Mouse (Mus musculus): ENCODE measurements around the gene Dennd1b. TPM values are rescaled to one million over a fixed set of nuclear protein-coding genes. Genes with fewer than 3 reads are reported as not detected.

The Dennd1b gene
- total and polyA plus RNA-seq, 3 experiments: 8.0 to 8.9 (median 8.0) TPM

DNA sequence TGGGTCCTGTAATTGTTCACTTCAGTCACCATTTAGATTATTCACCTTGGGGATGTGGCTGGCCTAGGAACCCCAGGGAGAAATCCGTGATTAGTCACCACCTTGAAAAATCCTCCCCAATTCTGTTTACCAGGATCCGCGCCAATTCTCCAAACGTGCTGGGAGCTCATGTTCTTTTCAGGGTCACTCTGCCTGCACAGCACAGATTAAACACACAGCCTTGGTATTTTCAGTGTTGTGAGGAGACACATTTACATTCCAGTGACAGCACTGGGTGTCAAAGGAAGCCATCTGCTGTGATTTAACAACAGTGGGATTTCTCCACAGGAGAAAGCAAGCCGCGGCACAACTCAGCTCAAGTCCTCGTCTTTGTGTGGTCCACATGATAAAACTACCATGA, 246.6 kb downstream of the Dennd1b start:
- Histone ChIP-seq H3K9ac (ENCODE audit: insufficient read depth, low read depth) (no peak overlapping the region), H3K4me2 (ENCODE audit: insufficient read depth, low read depth, poor library complexity, severe bottlenecking) (no peak overlapping the region), H3K27me3 (replicated peaks) (no peaks in the 10 kb centered on the region), H3K9me3 (replicated peaks; ENCODE audit: low read length) (no peaks in the 10 kb centered on the region), H3K4me3 (replicated peaks in 1 of 3; ENCODE audit: low read depth in 2 of 3, low read length in 2 of 3, poor library complexity in 1 of 3) (no peak overlapping the region), H3K4me1 (ENCODE audit: control insufficient read depth in 1 of 2, insufficient read depth in 2 of 2) (no peaks in the 10 kb centered on the region), H3K79me2 (replicated peaks; ENCODE audit: control insufficient read depth, extremely low read depth, insufficient read depth, poor library complexity, severe bottlenecking) (no peaks in the 10 kb centered on the region), H3K27ac (ENCODE audit: insufficient read depth, low read depth) (no peak overlapping the region), H3K36me3 (replicated peaks in 1 of 2; ENCODE audit: control insufficient read depth in 1 of 2, insufficient read depth in 1 of 2, low read length in 1 of 2) (no peaks in the 10 kb centered on the region)
- TF ChIP-seq POLR2AphosphoS2 (IDR thresholded peaks at IDR 0.05; ENCODE audit: low read depth, low read length): no peak
- no peak for TF ChIP-seq ZNF384 (IDR thresholded peaks at IDR 0.05; ENCODE audit: low read depth, low read length)
- TF ChIP-seq POLR2A (IDR thresholded peaks at IDR 0.05; ENCODE audit: low read depth, low read length): no peak
- TF ChIP-seq CHD1 (IDR thresholded peaks at IDR 0.05; ENCODE audit: low read depth, low read length): no peak
- TF ChIP-seq HCFC1 (IDR thresholded peaks at IDR 0.05; ENCODE audit: low read depth, low read length): no peak
- TF ChIP-seq UBTF (IDR thresholded peaks at IDR 0.05; ENCODE audit: low read depth, low read length): no peak
- TF ChIP-seq USF1 (IDR thresholded peaks at IDR 0.05; ENCODE audit: low read depth, low read length): no peak
- TF ChIP-seq IRF4 (IDR thresholded peaks at IDR 0.05; ENCODE audit: low read depth, low read length): no peak
- no peak for TF ChIP-seq CHD2 (IDR thresholded peaks at IDR 0.05; ENCODE audit: low read length)
- TF ChIP-seq ZMIZ1 (IDR thresholded peaks at IDR 0.05; ENCODE audit: low read depth, low read length): no peak
- no peak for TF ChIP-seq USF2 (conservative IDR thresholded peaks at IDR 0.05; ENCODE audit: low read depth, low read length)
- TF ChIP-seq ZC3H11A (IDR thresholded peaks at IDR 0.05; ENCODE audit: low read depth, low read length): no peak
- TF ChIP-seq BHLHE40 (IDR thresholded peaks at IDR 0.05; ENCODE audit: low read depth, low read length): no peak
- TF ChIP-seq MEF2A (IDR thresholded peaks at IDR 0.05; ENCODE audit: borderline replicate concordance, low read depth, low read length): no peak
- no peak for TF ChIP-seq ELF1 (IDR thresholded peaks at IDR 0.05; ENCODE audit: low read depth, low read length)
- dilution Hi-C loops (cut with MboI; ENCODE audit: extremely low pct_ligation_motif_present, extremely low pct_unique_long_range_greater_than_20kb, low sequenced_read_pairs) (no loop called here), in situ Hi-C loops (cut with MboI; ENCODE audit: low pct_ligation_motif_present, low pct_unique_long_range_greater_than_20kb, low sequenced_read_pairs) (no loop called here)
- no peak for DNase-seq (ENCODE audit: extremely low read depth)

GRCm38 (mm10) chr1:139210505-139210904, 247.3 kb downstream of the Dennd1b start:
- Histone ChIP-seq H3K4me1 (ENCODE audit: control insufficient read depth in 1 of 2, insufficient read depth in 2 of 2) (no peaks in the 10 kb centered on the region), H3K27me3 (replicated peaks) (no peaks in the 10 kb centered on the region), H3K9ac (ENCODE audit: insufficient read depth, low read depth) (no peak overlapping the region), H3K4me3 (replicated peaks in 1 of 3; ENCODE audit: low read depth in 2 of 3, low read length in 2 of 3, poor library complexity in 1 of 3) (no peak overlapping the region), H3K36me3 (replicated peaks in 1 of 2; ENCODE audit: control insufficient read depth in 1 of 2, insufficient read depth in 1 of 2, low read length in 1 of 2) (no peaks in the 10 kb centered on the region), H3K27ac (ENCODE audit: insufficient read depth, low read depth) (no peak overlapping the region), H3K79me2 (replicated peaks; ENCODE audit: control insufficient read depth, extremely low read depth, insufficient read depth, poor library complexity, severe bottlenecking) (no peaks in the 10 kb centered on the region), H3K4me2 (ENCODE audit: insufficient read depth, low read depth, poor library complexity, severe bottlenecking) (no peak overlapping the region), H3K9me3 (replicated peaks; ENCODE audit: low read length) (no peaks in the 10 kb centered on the region)
- DNase-seq (ENCODE audit: extremely low read depth): no peak
- TF ChIP-seq USF1 (IDR thresholded peaks at IDR 0.05; ENCODE audit: low read depth, low read length) (no peak), MAX (IDR thresholded peaks at IDR 0.05; ENCODE audit: low read length) (no peak), ELF1 (IDR thresholded peaks at IDR 0.05; ENCODE audit: low read depth, low read length) (no peak), SIN3A (IDR thresholded peaks at IDR 0.05; ENCODE audit: low read length) (no peak), RCOR1 (conservative IDR thresholded peaks at IDR 0.05; ENCODE audit: low read depth, low read length) (no peak), MEF2A (IDR thresholded peaks at IDR 0.05; ENCODE audit: borderline replicate concordance, low read depth, low read length) (no peak), USF2 (conservative IDR thresholded peaks at IDR 0.05; ENCODE audit: low read depth, low read length) (no peak), POLR2A (IDR thresholded peaks at IDR 0.05; ENCODE audit: low read depth, low read length) (no peak), MAFK (IDR thresholded peaks at IDR 0.05; ENCODE audit: insufficient replicate concordance, low read length) (no peak), TCF12 (IDR thresholded peaks at IDR 0.05; ENCODE audit: low read depth, low read length) (no peak), ETS1 (conservative IDR thresholded peaks at IDR 0.05; ENCODE audit: low read depth, low read length) (no peak), GABPA (IDR thresholded peaks at IDR 0.05; ENCODE audit: insufficient replicate concordance, low read depth, low read length) (no peak), BHLHE40 (IDR thresholded peaks at IDR 0.05; ENCODE audit: low read depth, low read length) (no peak), NELFE (IDR thresholded peaks at IDR 0.05; ENCODE audit: low read depth, low read length) (no peak), MAZ (IDR thresholded peaks at IDR 0.05; ENCODE audit: low read depth, low read length) (no peak), ZKSCAN1 (IDR thresholded peaks at IDR 0.05; ENCODE audit: borderline replicate concordance, low read depth, low read length) (no peak), PAX5 (IDR thresholded peaks at IDR 0.05; ENCODE audit: low read length) (no peak), CTCF (conservative IDR thresholded peaks at IDR 0.05 in 1 of 2, IDR thresholded peaks at IDR 0.05 in 1 of 2; ENCODE audit: low read depth in 2 of 2, low read length in 2 of 2) (no peak), KAT2A (IDR thresholded peaks at IDR 0.05; ENCODE audit: insufficient replicate concordance, low read length) (no peak)
- dilution Hi-C loops (cut with MboI; ENCODE audit: extremely low pct_ligation_motif_present, extremely low pct_unique_long_range_greater_than_20kb, low sequenced_read_pairs) (no loop called here), in situ Hi-C loops (cut with MboI; ENCODE audit: low pct_ligation_motif_present, low pct_unique_long_range_greater_than_20kb, low sequenced_read_pairs) (no loop called here)
